19 mouse cellular contexts compared by ENCODE assay signal in the genomic region with DNA sequence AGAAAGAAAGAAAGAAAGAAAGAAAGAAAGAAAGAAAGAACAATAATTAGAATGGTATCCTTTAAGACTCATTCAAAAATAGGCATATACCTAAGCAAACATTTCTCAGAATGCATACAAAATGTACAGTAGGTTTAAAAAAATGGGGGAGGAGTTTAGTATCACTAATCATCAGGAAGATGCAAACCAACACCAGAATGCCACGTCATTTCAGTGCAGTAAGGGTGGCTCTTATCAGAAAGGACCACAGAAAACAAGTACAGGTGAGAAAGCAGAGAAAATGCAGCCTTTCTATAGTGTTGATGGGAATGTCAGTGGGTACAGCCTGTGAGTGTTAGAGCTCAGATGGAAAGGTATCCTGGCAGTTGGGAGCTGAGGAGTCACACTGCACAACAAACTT. TPM values are rescaled to one million over a fixed set of nuclear protein-coding genes. Genes with fewer than 3 reads are reported as not detected.
"Had no signal": no experiment of that assay in that cellular context is flagged by ENCODE, and none has a peak within 500 bp of the region (broad histone marks: within the 10 kb centered on the region; RNA-seq: fewer than 3 reads in every experiment).

No protein-coding gene starts in this region.

- H3K4me1 ChIP-seq: limb, embryonic 15.5 days; midbrain, embryonic 15.5 days; neural tube, embryonic 13.5 days had no signal

- DNase-seq: kidney, adult 11 months; kidney, adult 9 months; kidney, postnatal 36 days; layer of hippocampus, adult 9-11 months; layer of hippocampus, postnatal 36 days; retina, postnatal 1 day; right cerebral cortex, postnatal 4 days; spleen, adult 18-20 months had no signal

- H3K4me2 ChIP-seq: limb, embryonic 15.5 days; lung, embryonic 15.5 days; midbrain, embryonic 11.5 days; midbrain, embryonic 15.5 days; neural tube, embryonic 13.5 days had no signal

- H3K9ac ChIP-seq: limb, embryonic 15.5 days; lung, embryonic 15.5 days; midbrain, embryonic 15.5 days; neural tube, embryonic 13.5 days had no signal

- H3K27ac ChIP-seq: kidney, postnatal 0 days; limb, embryonic 15.5 days; lung, embryonic 15.5 days; midbrain, embryonic 15.5 days; neural tube, embryonic 13.5 days had no signal

- ATAC-seq: midbrain, embryonic 15.5 days had no signal

- H3K4me3 ChIP-seq: limb, embryonic 15.5 days; lung, embryonic 15.5 days; midbrain, embryonic 15.5 days; neural tube, embryonic 13.5 days had no signal

- H3K36me3 ChIP-seq: limb, embryonic 15.5 days; lung, embryonic 15.5 days; midbrain, embryonic 15.5 days; neural tube, embryonic 13.5 days had no signal

- H3K9me3 ChIP-seq: limb, embryonic 15.5 days; lung, embryonic 15.5 days; midbrain, embryonic 15.5 days; neural tube, embryonic 13.5 days had no signal

- H3K27me3 ChIP-seq: limb, embryonic 15.5 days; lung, embryonic 15.5 days; midbrain, embryonic 15.5 days; neural tube, embryonic 13.5 days had no signal

RNA-seq across cellular contexts. Expression of gene Gm47985, which starts 55.6 kb away (rescaled TPM):
- total RNA-seq: layer of hippocampus, adult 18-20 months; layer of hippocampus, postnatal 36 days; left cerebral cortex, adult 8-10 months; left cerebral cortex, postnatal 25 days had no signal
- polyA plus RNA-seq: limb, embryonic 15.5 days; lung, embryonic 15.5 days; midbrain, embryonic 15.5 days; stomach, embryonic 14.5 days; thymus, postnatal 0 days had no signal
